Mouse (Mus musculus): ENCODE results near the gene Napb. TPM values are rescaled to one million over a fixed set of nuclear protein-coding genes. Genes with fewer than 3 reads are reported as not detected.

The Napb gene
- total and polyA plus RNA-seq, 2 experiments from 2014 or later: 1.5 to 2.3 TPM

DNA sequence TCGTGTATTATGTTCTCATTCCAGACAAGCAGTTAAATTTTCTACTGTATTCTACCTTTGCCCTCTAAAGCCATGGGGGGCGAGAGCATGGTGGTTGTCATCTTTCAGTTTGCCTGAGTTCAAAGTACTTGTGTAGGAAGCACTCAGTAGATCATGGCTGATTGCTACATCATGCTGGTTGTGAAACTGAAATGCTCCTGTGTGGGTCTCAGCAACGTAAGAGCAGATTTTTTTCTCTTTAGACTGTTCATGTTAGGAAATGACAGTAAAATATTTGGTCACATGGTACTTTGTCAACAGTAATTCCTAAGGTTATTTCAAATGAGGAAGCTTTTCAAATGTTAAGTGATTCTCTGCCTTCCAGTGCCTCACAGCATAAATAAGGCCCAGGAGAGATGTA lies 46.6 kb downstream of the Napb start:
- Histone ChIP-seq H3K4me2 (ENCODE audit: low read depth, low read length) (no peak overlapping the region), H3K9me3 (replicated peaks; ENCODE audit: control insufficient read depth, low read length) (no peaks in the 10 kb centered on the region), H3K27ac (ENCODE audit: low read depth) (no peak overlapping the region), H3K27me3 (ENCODE audit: control insufficient read depth, insufficient read depth, low read length) (no peaks in the 10 kb centered on the region), H3K4me3 (ENCODE audit: low read depth, low read length) (no peak overlapping the region), H3K9ac (replicated peaks; ENCODE audit: low read depth, low read length) (no peak overlapping the region), H3K4me1 (ENCODE audit: control insufficient read depth, insufficient read depth) (peaks cover 19% of the 10 kb centered on the region), H3K36me3 (replicated peaks; ENCODE audit: control insufficient read depth, insufficient read depth, low read length) (peaks cover 60% of the 10 kb centered on the region)
- ATAC-seq (ENCODE audit: insufficient read depth, low read depth) (no peak), DNase-seq (ENCODE audit: low spot score) (no peak)
- WGBS: 80% methylated on average over 3 of the region's 3 CpGs
- TF ChIP-seq EP300 (IDR thresholded peaks at IDR 0.05; ENCODE audit: low read depth) (no peak), CTCF (IDR thresholded peaks at IDR 0.05; ENCODE audit: low read depth) (no peak)

DNA sequence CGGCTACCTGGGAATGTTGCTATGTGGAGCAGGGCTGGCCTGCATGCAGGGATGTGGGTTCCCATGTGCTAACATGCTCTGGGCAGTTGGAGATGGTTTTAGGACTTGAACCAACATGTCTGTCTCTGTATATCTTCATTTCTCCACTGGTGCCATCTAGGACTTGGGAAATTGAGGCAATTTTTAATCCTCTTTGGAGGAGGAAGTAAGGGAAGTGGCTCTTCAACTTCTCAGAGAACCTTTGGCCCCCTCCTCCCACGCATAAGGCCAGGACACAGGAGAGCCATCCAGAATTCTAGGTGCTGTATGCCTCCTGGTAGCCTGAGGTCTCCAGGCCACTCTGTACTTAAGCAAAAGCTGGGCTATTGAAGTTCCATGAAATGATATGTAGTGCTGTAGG lies 47.3 kb downstream of the Napb start:
- WGBS: 93% methylated on average over 2 of the region's 2 CpGs
- Histone ChIP-seq H3K4me3 (ENCODE audit: low read depth, low read length) (no peak overlapping the region), H3K9ac (replicated peaks; ENCODE audit: low read depth, low read length) (no peak overlapping the region), H3K27me3 (ENCODE audit: control insufficient read depth, insufficient read depth, low read length) (no peaks in the 10 kb centered on the region), H3K4me1 (ENCODE audit: control insufficient read depth, insufficient read depth) (peaks cover 23% of the 10 kb centered on the region), H3K36me3 (replicated peaks; ENCODE audit: control insufficient read depth, insufficient read depth, low read length) (peaks cover 53% of the 10 kb centered on the region), H3K27ac (ENCODE audit: low read depth) (no peak overlapping the region), H3K9me3 (replicated peaks; ENCODE audit: control insufficient read depth, low read length) (no peaks in the 10 kb centered on the region), H3K4me2 (ENCODE audit: low read depth, low read length) (no peak overlapping the region)
- TF ChIP-seq CTCF (IDR thresholded peaks at IDR 0.05; ENCODE audit: low read depth) (no peak), EP300 (IDR thresholded peaks at IDR 0.05; ENCODE audit: low read depth) (no peak)
- DNase-seq (ENCODE audit: low spot score) (no peak), ATAC-seq (ENCODE audit: insufficient read depth, low read depth) (no peak)

DNA sequence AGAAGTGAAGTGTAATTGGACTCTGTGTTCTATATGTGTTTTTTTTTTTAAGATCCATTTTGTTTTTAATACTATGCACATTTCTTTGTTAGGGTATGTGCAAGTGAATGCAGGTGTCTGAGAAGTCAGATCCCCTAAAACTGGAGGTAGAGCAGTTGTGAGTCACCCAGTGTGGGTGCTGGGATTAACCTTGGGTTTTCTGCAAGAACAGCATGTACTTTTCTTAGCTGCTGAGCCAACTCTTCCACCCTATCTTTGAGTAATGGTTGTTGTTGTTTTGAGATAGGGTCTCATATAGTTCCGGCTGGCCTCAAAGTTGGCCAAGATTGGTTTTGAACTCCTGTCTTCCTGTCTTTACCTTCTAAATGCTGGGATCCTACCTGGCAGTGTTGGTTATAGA lies 49.2 kb downstream of the Napb start:
- H3K36me3 ChIP-seq (replicated peaks; ENCODE audit: control insufficient read depth, insufficient read depth, low read length): peaks cover 42% of the 10 kb centered on the region
- TF ChIP-seq CTCF (IDR thresholded peaks at IDR 0.05; ENCODE audit: low read depth) (no peak), EP300 (IDR thresholded peaks at IDR 0.05; ENCODE audit: low read depth) (no peak)

DNA sequence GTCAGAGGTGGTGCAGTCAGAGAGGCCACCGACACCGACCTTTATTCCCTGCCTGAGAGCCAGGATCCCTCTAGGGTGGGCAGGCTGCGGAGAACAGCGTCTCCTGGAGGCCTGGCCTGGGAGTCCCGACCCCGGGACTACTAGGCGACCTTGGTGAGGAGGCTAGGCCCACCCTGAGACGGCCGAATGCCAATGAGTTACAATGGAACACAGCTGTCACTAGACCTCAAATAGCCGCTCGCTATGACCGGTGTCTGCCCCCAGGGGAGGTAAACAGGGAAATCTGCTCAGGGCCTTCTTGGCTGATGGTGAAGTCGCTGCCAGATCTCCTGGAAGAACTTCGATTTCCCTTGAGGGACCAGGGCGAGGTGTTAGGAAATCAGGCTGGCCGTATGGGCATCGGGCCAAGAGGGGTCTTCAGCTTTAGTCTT lies 50.8 kb downstream of the Napb start:
- DNase-seq (ENCODE audit: low spot score) (peak; percentile 76), ATAC-seq (ENCODE audit: insufficient read depth, low read depth) (peak; percentile 68)
- peak overlapping the region; percentile 67 for H3K4me2 ChIP-seq (ENCODE audit: low read depth, low read length)
- TF ChIP-seq EP300 (IDR thresholded peaks at IDR 0.05; ENCODE audit: low read depth): no peak
- peak; percentile 51 for TF ChIP-seq CTCF (IDR thresholded peaks at IDR 0.05; ENCODE audit: low read depth)
- H3K27ac ChIP-seq (ENCODE audit: low read depth): peak overlapping the region; percentile 92
- 3% methylated on average over 17 of the region's 17 CpGs for WGBS
- peaks cover 30% of the 10 kb centered on the region for H3K36me3 ChIP-seq (replicated peaks; ENCODE audit: control insufficient read depth, insufficient read depth, low read length)
- no peaks in the 10 kb centered on the region for H3K9me3 ChIP-seq (replicated peaks; ENCODE audit: control insufficient read depth, low read length)
- no peaks in the 10 kb centered on the region for H3K27me3 ChIP-seq (ENCODE audit: control insufficient read depth, insufficient read depth, low read length)
- H3K9ac ChIP-seq (replicated peaks; ENCODE audit: low read depth, low read length): peak overlapping the region; percentile 88
- peaks cover 35% of the 10 kb centered on the region for H3K4me1 ChIP-seq (ENCODE audit: control insufficient read depth, insufficient read depth)
- H3K4me3 ChIP-seq (ENCODE audit: low read depth, low read length): peak overlapping the region; percentile 83

More for the DNA sequence above, 49.2 kb downstream of the Napb start:
- 74% methylated on average over 1 of the region's 1 CpGs for WGBS
- Histone ChIP-seq H3K4me2 (ENCODE audit: low read depth, low read length) (no peak overlapping the region), H3K9ac (replicated peaks; ENCODE audit: low read depth, low read length) (no peak overlapping the region), H3K27ac (ENCODE audit: low read depth) (no peak overlapping the region), H3K4me1 (ENCODE audit: control insufficient read depth, insufficient read depth) (peaks cover 38% of the 10 kb centered on the region), H3K4me3 (ENCODE audit: low read depth, low read length) (no peak overlapping the region), H3K9me3 (replicated peaks; ENCODE audit: control insufficient read depth, low read length) (no peaks in the 10 kb centered on the region), H3K27me3 (ENCODE audit: control insufficient read depth, insufficient read depth, low read length) (no peaks in the 10 kb centered on the region)
- no peak for DNase-seq (ENCODE audit: low spot score)
- no peak for ATAC-seq (ENCODE audit: insufficient read depth, low read depth)

DNA sequence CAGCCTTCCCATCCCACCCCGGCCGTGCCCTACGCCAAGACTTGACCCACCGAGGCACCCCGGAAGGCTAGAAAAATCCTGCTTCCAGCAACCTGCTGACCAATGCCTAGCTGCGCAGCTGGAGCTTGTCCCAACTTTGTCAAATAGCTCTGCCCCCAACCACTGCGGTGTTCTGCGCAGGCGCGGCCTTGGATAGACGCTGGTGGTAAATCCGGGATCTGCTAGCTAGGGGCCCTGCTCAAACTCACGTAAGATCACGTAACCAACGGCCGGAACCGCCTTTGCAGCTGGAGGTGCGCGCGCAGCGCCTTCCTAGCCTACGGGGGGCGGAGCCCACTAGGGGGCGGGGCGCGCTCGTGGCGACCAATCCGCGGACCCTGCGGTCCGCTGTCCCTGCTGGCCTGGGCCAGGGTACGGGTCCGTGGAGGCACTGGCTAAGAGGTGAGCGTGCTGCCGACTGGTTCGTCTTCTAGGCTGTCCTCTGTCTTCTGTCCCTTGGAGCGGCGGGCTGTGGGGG lies 51.4 kb downstream of the Napb start, which contains the start of gene Gzf1:
TSS of gene Gzf1 (plus strand) at position 249 of the 517 bp plus-strand sequence.
- Histone ChIP-seq H3K4me2 (ENCODE audit: low read depth, low read length) (peak within 1 kb of the TSS; percentile 67), H3K27ac (ENCODE audit: low read depth) (peak within 1 kb of the TSS; percentile 92), H3K9me3 (replicated peaks; ENCODE audit: control insufficient read depth, low read length) (no peaks in the 10 kb centered on the region), H3K4me1 (ENCODE audit: control insufficient read depth, insufficient read depth) (peaks cover 35% of the 10 kb centered on the region), H3K9ac (replicated peaks; ENCODE audit: low read depth, low read length) (peak within 1 kb of the TSS; percentile 88), H3K27me3 (ENCODE audit: control insufficient read depth, insufficient read depth, low read length) (no peaks in the 10 kb centered on the region), H3K36me3 (replicated peaks; ENCODE audit: control insufficient read depth, insufficient read depth, low read length) (peaks cover 31% of the 10 kb centered on the region), H3K4me3 (ENCODE audit: low read depth, low read length) (peak within 1 kb of the TSS; percentile 83)
- ATAC-seq (ENCODE audit: insufficient read depth, low read depth): peak; percentile 94
- WGBS: under 1% methylated on average over 39 of the region's 39 CpGs
- TF ChIP-seq CTCF (IDR thresholded peaks at IDR 0.05; ENCODE audit: low read depth) (no peak; the same call in 1 of the 2 replicates), EP300 (IDR thresholded peaks at IDR 0.05; ENCODE audit: low read depth) (peak; percentile 36; the same call in 1 of the 2 replicates)
- DNase-seq (ENCODE audit: low spot score): peak; percentile 100

DNA sequence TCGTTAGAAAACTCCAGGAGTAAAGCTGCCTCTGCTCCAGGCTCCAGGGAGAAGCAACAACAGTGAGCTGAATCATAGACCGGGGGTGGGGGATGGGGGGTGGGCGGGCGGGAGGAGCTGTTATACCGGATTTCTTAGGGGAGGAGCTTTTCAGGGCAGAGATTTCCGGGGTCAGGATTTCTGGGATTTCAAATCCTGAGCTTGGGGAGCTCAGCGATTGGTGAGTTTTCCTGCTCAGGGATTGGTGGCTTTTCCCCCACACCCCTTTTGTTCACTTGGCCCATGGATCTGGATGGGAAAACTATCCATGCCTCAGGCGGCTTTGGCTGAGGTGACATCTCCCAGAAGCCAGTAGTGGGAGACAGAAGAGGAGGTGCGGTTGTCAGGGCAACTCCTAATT lies 52.9 kb downstream of the Napb start:
- Histone ChIP-seq H3K9me3 (replicated peaks; ENCODE audit: control insufficient read depth, low read length) (no peaks in the 10 kb centered on the region), H3K9ac (replicated peaks; ENCODE audit: low read depth, low read length) (0 out of 2 replicates have a peak overlapping the region, but pooled peaks have one; percentile 30), H3K4me3 (ENCODE audit: low read depth, low read length) (0 out of 2 replicates have a peak overlapping the region, but pooled peaks have one; percentile 5), H3K27ac (ENCODE audit: low read depth) (peak overlapping the region; percentile 92), H3K36me3 (replicated peaks; ENCODE audit: control insufficient read depth, insufficient read depth, low read length) (peaks cover 28% of the 10 kb centered on the region), H3K27me3 (ENCODE audit: control insufficient read depth, insufficient read depth, low read length) (no peaks in the 10 kb centered on the region), H3K4me1 (ENCODE audit: control insufficient read depth, insufficient read depth) (peaks cover 35% of the 10 kb centered on the region), H3K4me2 (ENCODE audit: low read depth, low read length) (peak overlapping the region; percentile 67)
- TF ChIP-seq EP300 (IDR thresholded peaks at IDR 0.05; ENCODE audit: low read depth): no peak
- no peak for TF ChIP-seq CTCF (IDR thresholded peaks at IDR 0.05; ENCODE audit: low read depth)
- DNase-seq (ENCODE audit: low spot score) (peak; percentile 91), ATAC-seq (ENCODE audit: insufficient read depth, low read depth) (peak; percentile 15)
- WGBS: 8% methylated on average over 9 of the region's 9 CpGs
